Mouse (Mus musculus) heart, embryonic 14.5 days (tissue): Measurements from ENCODE around the gene Phlda2. TPM values are rescaled to one million over a fixed set of nuclear protein-coding genes. Genes with fewer than 3 reads are reported as not detected.
"Not testable (repeated sequence)": the region's sequence is repeated elsewhere in the genome, so short reads cannot be mapped to it uniquely, and the experiment has no call there.

Experiments used
- ATAC-seq: fragments of 200-750 bp; cut with Nextera tagmentation; 2 replicates; pipeline ENCODE4 v1.8.0; 2017; ENCODE audit warnings: low read depth, moderate TSS enrichment; ENCODE audit not compliant: insufficient number of reproducible peaks, insufficient read depth, low FRiP score
- H3K27ac ChIP-seq, 2 experiments: fragments of 200-500 bp in 1 of 2; fragments of 300-500 bp in 1 of 2; sonication (generic) in 1 of 2; replicated peaks in 1 of 2; 2 replicates each; pipeline ENCODE4 v1.5.1; 2012 to 2014; ENCODE audit warnings: low read depth in 2 of 2, low read length in 2 of 2, control low read depth in 1 of 2, mild to moderate bottlenecking in 1 of 2, mixed read lengths in 1 of 2; ENCODE audit not compliant: control insufficient read depth in 1 of 2, insufficient read depth in 1 of 2
- H3K27me3 ChIP-seq: fragments of 300-500 bp; sonication (generic); 2 replicates; pipeline ENCODE4 v1.6.1; 2014; ENCODE audit warnings: mild to moderate bottlenecking, low read length, control low read depth; ENCODE audit not compliant: control insufficient read depth, insufficient read depth
- H3K36me3 ChIP-seq: fragments of 300-500 bp; sonication (generic); 2 replicates; pipeline ENCODE4 v1.6.1; 2014; ENCODE audit warnings: mild to moderate bottlenecking, control low read depth, low read length, mixed read lengths; ENCODE audit not compliant: control insufficient read depth, insufficient read depth
- H3K4me1 ChIP-seq, 2 experiments: fragments of 200-500 bp in 1 of 2; fragments of 300-500 bp in 1 of 2; sonication (generic) in 1 of 2; 2 replicates each; pipeline ENCODE4 v1.6.1; 2012 to 2014; ENCODE audit warnings: low read length in 2 of 2, control low read depth in 1 of 2, mixed read lengths in 1 of 2; ENCODE audit not compliant: control insufficient read depth in 2 of 2, insufficient read depth in 2 of 2
- H3K4me2 ChIP-seq: fragments of 300-500 bp; sonication (generic); 2 replicates; pipeline ENCODE4 v1.6.1; 2014; ENCODE audit warnings: mild to moderate bottlenecking, low read length
- H3K4me3 ChIP-seq, 2 experiments: fragments of 200-500 bp in 1 of 2; fragments of 300-500 bp in 1 of 2; sonication (generic) in 1 of 2; 2 replicates each; pipeline ENCODE4 v1.5.1; 2012 to 2014; ENCODE audit warnings: low read length in 2 of 2, mild to moderate bottlenecking in 2 of 2, control low read depth in 1 of 2, low read depth in 1 of 2, moderate library complexity in 1 of 2; ENCODE audit not compliant: control insufficient read depth in 1 of 2, insufficient read depth in 1 of 2
- H3K9ac ChIP-seq: fragments of 300-500 bp; sonication (generic); 2 replicates; pipeline ENCODE4 v1.6.1; 2014; ENCODE audit warnings: mild to moderate bottlenecking, low read length
- H3K9me3 ChIP-seq: fragments of 300-500 bp; sonication (generic); 2 replicates; pipeline ENCODE4 v1.6.1; 2016; ENCODE audit warnings: low read length, control low read depth; ENCODE audit not compliant: control insufficient read depth
- WGBS: fragments of 180-500 bp; shearing (Covaris S2); extraction: QIAGEN DNeasy Blood & Tissue Kit; methylation state at CpG from one replicate; pipeline ENCODE4 v1.1.7; 2014; 5-methylcytosine and 5-hydroxymethylcytosine counted together
- polyA plus RNA-seq: library from polyadenylated mRNA; unstranded; fragments of >200 nt; fragmentation: Nextera tagmentation; extraction: Ambion mirVana; gene quantifications from 2 replicates; pipeline ENCODE4 v1.2.1, GENCODE M21; 2014

Phlda2 gene
- polyA plus RNA-seq, 1 experiment from 2014 or later, result 0.63 TPM

- H3K4me3 ChIP-seq, H3K27me3 ChIP-seq, H3K9me3 ChIP-seq, ATAC-seq, H3K9ac ChIP-seq, H3K27ac ChIP-seq, H3K4me2 ChIP-seq: not testable (repeated sequence)
- H3K36me3 ChIP-seq, result peaks cover 77% of the 10 kb centered on the region
- peaks cover 0 to 18% of the 10 kb centered on the region in 2 experiments; a peak in 2 of 4 replicates for H3K4me1 ChIP-seq
- WGBS, result 80% methylated on average over 6 of the region's 6 CpGs
These were observed 35.3 kb upstream of the Phlda2 start for GRCm38 (mm10) chr7:143538229-143538628.

GRCm38 (mm10) chr7:143536251-143536650, 33.3 kb upstream of the Phlda2 start:
- Histone ChIP-seq H3K36me3 (peaks cover 97% of the 10 kb centered on the region), H3K4me3 (no peak overlapping the region), H3K27me3 (no peaks in the 10 kb centered on the region), H3K9ac (no peak overlapping the region), H3K9me3 (no peaks in the 10 kb centered on the region), H3K4me2 (no peak overlapping the region), H3K27ac (no peak overlapping the region), H3K4me1 (peaks cover 0 to 10% of the 10 kb centered on the region in 2 experiments; a peak in 2 of 4 replicates)
- ATAC-seq, result no peak
- 84% methylated on average over 3 of the region's 3 CpGs for WGBS

- no peak overlapping the region for H3K9ac ChIP-seq
- H3K4me2 ChIP-seq, result no peak overlapping the region
- H3K4me3 ChIP-seq, result no peak overlapping the region
- H3K36me3 ChIP-seq, result peaks cover 100% of the 10 kb centered on the region
- no peaks in the 10 kb centered on the region for H3K9me3 ChIP-seq
- 61% methylated on average over 2 of the region's 2 CpGs for whole genome bisulfite sequencing
- no peak overlapping the region for H3K27ac ChIP-seq
- H3K27me3 ChIP-seq, result no peaks in the 10 kb centered on the region
- H3K4me1 ChIP-seq, result no peaks in the 10 kb centered on the region
- ATAC-seq, result no peak
These were observed 30.3 kb upstream of the Phlda2 start for GRCm38 (mm10) chr7:143533284-143533683.

- no peak overlapping the region for H3K4me2 ChIP-seq
- no peaks in the 10 kb centered on the region for H3K9me3 ChIP-seq
- H3K36me3 ChIP-seq, result peaks cover 100% of the 10 kb centered on the region
- H3K4me3 ChIP-seq, result no peak overlapping the region
- no peak overlapping the region for H3K27ac ChIP-seq
- no peak for ATAC-seq
- no peak overlapping the region for H3K9ac ChIP-seq
- H3K27me3 ChIP-seq, result no peaks in the 10 kb centered on the region
- WGBS, result 60% methylated on average over 1 of the region's 1 CpGs
- no peaks in the 10 kb centered on the region for H3K4me1 ChIP-seq
These were observed 29.5 kb upstream of the Phlda2 start for GRCm38 (mm10) chr7:143532410-143532809.

- Histone ChIP-seq H3K27ac (no peak overlapping the region), H3K4me1 (no peaks in the 10 kb centered on the region), H3K4me3 (no peak overlapping the region), H3K9me3 (no peaks in the 10 kb centered on the region), H3K36me3 (peaks cover 100% of the 10 kb centered on the region), H3K9ac (no peak overlapping the region), H3K27me3 (no peaks in the 10 kb centered on the region), H3K4me2 (no peak overlapping the region)
- 53% methylated on average over 4 of the region's 4 CpGs for WGBS
- ATAC-seq, result no peak
These were observed 16.4 kb upstream of the Phlda2 start for GRCm38 (mm10) chr7:143519333-143519732.

- no peak for ATAC-seq
- Histone ChIP-seq H3K36me3 (peaks cover 73% of the 10 kb centered on the region), H3K27me3 (no peaks in the 10 kb centered on the region)
These were observed 11.4 kb upstream of the Phlda2 start for GRCm38 (mm10) chr7:143514416-143514768.

GRCm38 (mm10) chr7:143513763-143514415, 10.9 kb upstream of the Phlda2 start:
- H3K36me3 ChIP-seq, result peaks cover 68% of the 10 kb centered on the region
- H3K4me3 ChIP-seq, result no peak overlapping the region
- no peak overlapping the region for H3K9ac ChIP-seq
- ATAC-seq, result no peak
- no peaks in the 10 kb centered on the region for H3K9me3 ChIP-seq
- H3K4me1 ChIP-seq, result no peaks in the 10 kb centered on the region
- H3K27ac ChIP-seq, result no peak overlapping the region
- H3K4me2 ChIP-seq, result no peak overlapping the region
- WGBS, result 86% methylated on average over 10 of the region's 10 CpGs
- no peaks in the 10 kb centered on the region for H3K27me3 ChIP-seq

More at GRCm38 (mm10) chr7:143514416-143514768, 11.4 kb upstream of the Phlda2 start:
- H3K9me3 ChIP-seq, result no peaks in the 10 kb centered on the region
- no peak overlapping the region for H3K9ac ChIP-seq
- H3K4me2 ChIP-seq, result no peak overlapping the region
- 95% methylated on average over 4 of the region's 4 CpGs for WGBS
- H3K4me1 ChIP-seq, result no peaks in the 10 kb centered on the region
- no peak overlapping the region for H3K4me3 ChIP-seq
- H3K27ac ChIP-seq, result no peak overlapping the region

GRCm38 (mm10) chr7:143511335-143511712, 8.4 kb upstream of the Phlda2 start:
- no peaks in the 10 kb centered on the region for H3K9me3 ChIP-seq
- H3K4me3 ChIP-seq, result no peak overlapping the region
- no peak overlapping the region for H3K9ac ChIP-seq
- H3K36me3 ChIP-seq, result peaks cover 42% of the 10 kb centered on the region
- H3K4me1 ChIP-seq, result no peaks in the 10 kb centered on the region
- H3K27ac ChIP-seq, result no peak overlapping the region
- ATAC-seq, result no peak
- H3K4me2 ChIP-seq, result no peak overlapping the region
- H3K27me3 ChIP-seq, result no peaks in the 10 kb centered on the region
